Mouse (Mus musculus) brain, adult 2 months (tissue): ENCODE measurements around the gene Rnf8.
A peak's percentile ranks its signal among the peaks of the same experiment; 100 is the strongest.

Experiments used
- DNase-seq: peaks from one replicate; pipeline ENCODE4 v3.0.0; 2011; ENCODE audit warnings: low read depth, low spot score

The Rnf8 gene

DNA sequence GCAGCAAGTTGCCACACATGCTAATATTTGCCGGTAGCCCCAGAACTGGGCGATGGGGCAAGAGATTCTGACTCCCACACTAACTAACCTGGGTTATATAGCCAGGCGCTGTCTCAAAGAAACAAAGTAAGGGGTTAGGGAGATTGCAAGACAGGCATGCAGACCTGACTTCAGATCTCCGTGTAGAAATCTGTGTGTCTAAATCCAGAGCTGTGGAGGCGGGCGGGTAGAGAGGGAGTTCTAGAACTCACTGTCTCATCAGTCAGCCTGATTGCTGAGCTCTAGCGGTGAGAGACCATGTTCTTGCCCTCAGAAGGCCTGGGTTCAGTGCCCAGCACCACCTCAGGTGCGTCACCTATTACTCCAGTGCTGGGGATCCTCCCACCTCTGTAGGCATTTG, 8.9 kb downstream of the Rnf8 start:
- no peak for DNase-seq

DNA sequence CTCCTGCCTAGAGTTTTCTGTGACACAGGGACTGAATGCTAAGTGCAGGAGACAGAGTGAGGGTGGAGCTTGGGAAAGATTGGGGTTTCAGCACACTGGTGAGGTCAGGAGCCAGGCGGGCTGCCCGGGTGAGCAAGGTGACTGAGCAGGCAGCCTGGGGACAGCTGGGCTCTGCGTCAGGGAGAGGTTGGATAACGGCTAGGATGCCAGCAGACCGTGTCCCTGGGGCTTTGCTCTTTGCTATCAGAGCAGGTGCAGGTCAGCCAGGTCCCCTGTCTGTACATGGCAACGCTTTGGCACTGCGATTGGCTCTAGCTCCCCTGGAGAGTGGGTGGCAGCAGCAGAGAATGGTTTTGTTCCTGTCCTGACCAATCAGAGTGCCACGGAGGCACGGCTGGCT, 12.7 kb downstream of the Rnf8 start:
- DNase-seq: no peak

GRCm38 (mm10) chr17:29628946-29629345, 14.4 kb downstream of the Rnf8 start:
- peak; percentile 87 for DNase-seq

GRCm38 (mm10) chr17:29629620-29630019, 15.0 kb downstream of the Rnf8 start:
- DNase-seq: no peak

GRCm38 (mm10) chr17:29632312-29632711, 17.7 kb downstream of the Rnf8 start:
- no peak for DNase-seq

GRCm38 (mm10) chr17:29635492-29635891, 20.9 kb downstream of the Rnf8 start:
- DNase-seq: peak; percentile 56

DNA sequence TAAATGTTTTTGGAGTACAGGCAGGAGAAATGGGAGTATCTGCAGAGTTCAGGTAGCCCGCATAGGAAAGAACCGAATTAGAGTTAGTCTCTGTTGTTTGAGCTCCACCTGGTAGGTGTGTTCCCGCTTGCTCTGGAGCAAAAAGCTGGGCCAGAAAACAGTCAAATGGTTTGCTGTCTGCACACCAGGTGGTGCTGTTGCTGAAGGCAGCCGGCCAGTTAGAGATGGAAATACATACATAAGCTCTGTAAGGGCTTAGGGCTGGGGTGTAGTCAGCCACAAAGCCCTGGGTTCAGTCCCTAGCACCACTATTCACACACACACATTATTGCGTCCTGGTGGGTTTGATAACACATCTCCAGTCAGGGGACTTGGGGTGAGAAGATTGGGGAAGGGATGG, 21.5 kb downstream of the Rnf8 start:
- peak; percentile 83 for DNase-seq

- peak; percentile 75 for DNase-seq
Measured at GRCm38 (mm10) chr17:29637377-29637776, 22.8 kb downstream of the Rnf8 start.

DNA sequence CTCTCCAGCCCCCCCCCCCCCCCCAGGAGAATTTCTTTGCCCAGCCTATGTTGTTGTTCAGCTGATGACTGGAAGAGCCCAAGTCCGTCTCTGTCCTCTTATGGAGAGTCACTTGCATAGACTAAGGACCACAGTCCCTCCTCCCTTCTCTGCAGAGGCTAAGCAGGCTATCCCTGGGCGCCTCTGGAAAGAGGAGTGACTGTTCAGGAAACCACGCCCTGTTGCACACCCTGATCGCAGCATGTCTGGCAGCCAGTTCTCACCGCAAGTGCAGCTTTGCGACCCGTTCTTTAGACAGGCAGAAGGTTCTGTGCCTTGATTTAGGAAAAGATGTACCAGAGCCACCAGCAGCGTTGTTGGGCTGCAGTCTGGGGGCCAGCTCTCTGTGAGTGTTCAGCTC, 23.3 kb downstream of the Rnf8 start:
- DNase-seq: no peak

DNA sequence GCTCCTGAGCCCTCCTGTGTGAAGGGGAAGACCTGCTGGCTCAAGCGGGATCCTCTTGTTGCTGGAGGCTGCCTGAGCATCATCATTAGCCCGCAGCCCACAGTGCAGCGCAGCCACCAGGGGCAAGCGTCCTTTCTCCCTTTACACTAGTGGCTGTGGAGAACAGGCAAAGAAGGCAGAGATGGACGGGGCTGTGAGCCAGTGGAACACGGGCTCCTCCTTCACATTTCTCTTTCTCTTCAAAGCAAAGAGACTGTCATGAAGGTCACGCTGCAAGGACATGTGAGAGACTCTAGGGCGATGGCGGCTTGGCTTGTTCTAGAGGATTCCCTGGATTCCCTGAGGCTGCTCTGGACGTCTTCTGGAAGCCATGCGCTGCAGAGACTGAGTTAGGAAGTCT, 26.4 kb downstream of the Rnf8 start:
- no peak for DNase-seq

DNA sequence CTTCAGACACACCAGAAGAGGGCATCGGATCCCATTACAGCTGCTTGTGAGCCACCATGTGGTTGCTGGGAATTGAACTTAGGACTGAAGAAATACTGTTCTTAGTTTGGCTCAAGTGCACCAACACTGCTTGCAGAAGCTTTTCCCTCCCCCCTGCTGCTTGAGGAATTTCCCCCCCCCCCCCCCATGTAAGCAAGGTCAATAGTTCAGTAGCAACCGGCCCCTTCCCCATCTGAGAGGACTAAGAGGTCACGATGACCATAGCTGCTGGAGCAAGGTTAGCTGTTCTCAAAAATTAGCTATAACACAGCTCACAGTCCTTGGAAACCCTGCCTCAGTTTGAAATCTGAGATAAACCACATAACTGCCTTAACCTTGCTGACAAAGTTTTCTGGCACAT, 27.6 kb downstream of the Rnf8 start:
- no peak for DNase-seq

GRCm38 (mm10) chr17:29658249-29658648, 43.7 kb downstream of the Rnf8 start:
- DNase-seq: no peak

GRCm38 (mm10) chr17:29660076-29660761, 45.6 kb downstream of the Rnf8 start, which contains the start of gene Cmtr1:
Gene Cmtr1 (plus strand): TSS chr17:29660595.
- DNase-seq: peak; percentile 97

- DNase-seq: peak; percentile 47
Measured at GRCm38 (mm10) chr17:29660762-29661391, 46.3 kb downstream of the Rnf8 start.

GRCm38 (mm10) chr17:29662145-29662544, 47.6 kb downstream of the Rnf8 start:
- DNase-seq: peak; percentile 27

DNA sequence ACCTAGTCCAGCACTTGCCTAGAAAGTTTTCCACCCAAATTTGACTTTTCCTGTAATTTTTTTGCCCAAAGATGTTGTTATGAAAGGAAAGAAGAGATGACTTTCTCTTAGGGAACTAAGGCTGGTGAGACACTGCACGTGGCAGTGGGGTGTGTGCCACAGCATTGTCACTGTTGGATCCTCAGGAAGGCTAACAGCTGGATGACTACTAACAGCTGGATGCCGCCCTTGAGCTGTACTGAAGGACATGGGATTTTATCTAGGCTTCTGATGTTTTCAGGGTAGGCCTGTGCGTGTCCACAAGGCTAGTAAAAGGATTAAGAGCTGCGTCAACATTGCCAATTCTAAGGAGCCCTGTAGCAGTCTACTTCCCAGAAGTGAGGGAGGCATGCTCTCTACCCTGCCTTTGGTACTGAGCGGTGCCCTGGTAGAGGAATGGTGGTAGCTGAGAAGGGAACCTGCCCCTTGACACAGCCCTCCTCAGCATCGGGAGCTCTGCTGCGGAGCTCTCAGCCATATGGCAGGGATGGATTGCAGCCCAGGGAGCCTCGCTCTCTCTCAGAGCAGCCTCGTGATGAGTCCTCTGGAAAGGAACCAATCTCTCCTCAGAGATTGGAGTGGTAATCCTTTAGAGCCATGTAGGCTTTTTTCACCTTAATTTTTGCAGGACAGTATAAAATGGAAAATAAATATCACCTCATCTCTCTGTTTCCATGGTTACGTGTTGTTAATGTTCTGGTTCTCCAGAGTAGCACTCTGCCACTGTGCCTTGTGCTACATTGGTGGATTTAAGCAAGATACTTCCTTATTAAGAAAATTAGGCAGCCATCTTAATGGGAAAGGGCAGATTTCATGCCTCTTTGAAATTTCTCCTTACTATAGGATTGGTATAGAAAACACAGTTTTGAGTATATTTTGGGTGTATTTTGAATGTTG, 53.7 kb downstream of the Rnf8 start:
- peak; percentile 97 for DNase-seq

- DNase-seq: no peak
Measured at GRCm38 (mm10) chr17:29669030-29669429, 54.4 kb downstream of the Rnf8 start.

DNA sequence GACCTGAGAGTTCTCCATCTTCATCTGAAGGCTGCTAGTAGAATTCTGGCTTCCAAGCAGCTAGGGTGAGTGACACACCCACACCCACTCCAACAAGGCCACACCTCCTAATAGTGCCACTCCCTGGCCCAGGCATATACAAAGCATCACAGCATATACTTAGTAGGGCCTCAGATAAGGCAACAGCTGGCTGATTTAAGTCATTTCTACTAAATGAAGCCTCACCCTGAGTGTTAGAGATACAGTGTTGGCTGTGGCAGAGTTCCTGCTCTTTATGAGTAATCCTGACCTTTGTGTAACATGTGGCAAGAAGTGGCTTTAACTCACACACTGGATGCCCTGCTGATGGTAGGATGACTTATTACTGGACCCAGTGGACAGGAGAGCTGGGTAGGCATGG, 55.3 kb downstream of the Rnf8 start:
- no peak for DNase-seq

- DNase-seq: peak; percentile 36
Measured at GRCm38 (mm10) chr17:29671021-29671420, 56.4 kb downstream of the Rnf8 start.

DNA sequence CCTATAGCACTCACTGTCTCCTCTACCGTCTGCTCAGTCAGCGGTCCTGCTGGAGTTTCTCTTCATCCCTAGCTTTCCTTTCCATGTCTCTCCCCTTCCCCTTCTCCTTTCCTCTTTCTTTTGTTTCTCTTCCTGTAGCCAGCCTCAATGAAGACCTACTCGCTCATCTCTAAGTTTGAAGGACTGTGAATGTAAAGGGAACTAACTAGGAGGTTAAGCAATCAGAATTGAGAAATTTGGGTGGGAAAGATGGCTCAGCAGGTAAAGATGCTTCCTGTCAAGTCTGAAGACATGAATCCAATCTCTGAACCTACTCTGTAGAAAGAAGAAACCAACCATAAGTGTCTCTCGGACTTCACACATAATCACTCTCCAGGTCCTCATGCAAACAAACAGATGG, 58.7 kb downstream of the Rnf8 start:
- no peak for DNase-seq

GRCm38 (mm10) chr17:29678526-29678925, 63.9 kb downstream of the Rnf8 start:
- no peak for DNase-seq

- no peak for DNase-seq
Measured at GRCm38 (mm10) chr17:29679038-29679767, 64.6 kb downstream of the Rnf8 start.
